Mouse (Mus musculus): ENCODE results near the gene 1500009L16Rik.

The 1500009L16Rik gene

DNA sequence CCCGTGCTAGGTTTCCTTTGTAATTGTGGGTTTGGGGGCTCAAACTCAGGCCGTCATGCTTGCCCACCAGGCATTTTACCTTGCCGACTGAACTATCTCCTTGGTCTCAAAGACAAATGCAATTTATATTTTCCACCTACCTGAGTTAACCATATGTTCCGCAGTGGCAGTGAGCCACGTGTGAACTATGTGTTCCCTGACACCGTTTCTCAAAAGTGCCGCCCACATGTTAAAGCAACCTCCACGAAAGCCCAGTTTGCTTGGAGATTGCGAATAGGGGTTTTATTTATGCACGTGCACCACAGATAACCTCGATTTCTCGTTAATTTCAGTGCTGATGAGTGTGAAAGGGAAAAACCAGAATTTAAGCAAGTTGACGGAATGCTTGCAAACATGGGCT, 36.1 kb downstream of the 1500009L16Rik start:
- no peak for DNase-seq (ENCODE audit: extremely low spot score, low spot score)

- no peak for DNase-seq (ENCODE audit: extremely low spot score, low spot score)
These were observed 37.9 kb downstream of the 1500009L16Rik start for GRCm38 (mm10) chr10:83760535-83760934.

DNA sequence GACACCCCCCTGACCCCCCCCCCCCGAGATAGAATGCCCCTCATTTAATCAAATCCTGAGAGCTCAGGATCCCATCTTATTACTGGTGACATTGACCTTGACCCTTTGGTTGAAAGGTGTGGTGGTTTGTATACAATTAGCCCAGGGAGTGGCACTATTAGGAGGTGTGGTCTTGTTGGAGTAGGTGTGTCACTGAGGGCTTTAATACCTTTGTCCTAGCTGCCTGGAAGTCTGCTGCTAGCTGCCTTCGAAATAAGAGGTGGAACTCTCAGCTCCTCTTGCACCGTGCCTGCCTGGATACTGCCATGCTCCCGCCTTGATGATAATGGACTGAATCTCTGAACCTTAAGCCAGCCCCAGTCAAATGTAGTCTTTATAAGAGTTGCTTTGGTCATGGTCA, 41.2 kb downstream of the 1500009L16Rik start:
- DNase-seq (ENCODE audit: extremely low spot score, low spot score), result no peak

DNA sequence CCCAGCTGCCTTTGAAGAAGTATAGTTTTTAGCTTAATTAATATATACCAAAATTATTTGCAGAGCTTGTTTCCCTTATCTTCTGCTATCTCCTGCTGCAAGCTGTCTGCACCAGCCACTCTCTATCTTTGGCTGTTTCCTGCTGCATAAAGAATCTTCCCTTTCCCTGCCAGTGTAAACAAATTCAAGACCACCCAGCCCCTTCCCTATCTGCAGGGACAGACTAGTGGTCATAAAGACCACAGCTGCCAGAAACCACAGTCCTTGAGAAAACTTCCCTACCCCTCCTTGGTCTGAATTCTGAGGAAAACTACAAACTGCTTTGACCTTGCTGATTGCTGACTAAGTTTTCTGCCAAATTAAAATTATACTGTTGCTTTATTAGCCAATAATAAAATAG, 44.2 kb downstream of the 1500009L16Rik start:
- DNase-seq (ENCODE audit: extremely low spot score, low spot score), result no peak

- DNase-seq (ENCODE audit: extremely low spot score, low spot score), result peak; percentile 57
These were observed 53.7 kb downstream of the 1500009L16Rik start for GRCm38 (mm10) chr10:83776272-83776878.

- DNase-seq (ENCODE audit: extremely low spot score, low spot score), result no peak
These were observed 54.6 kb downstream of the 1500009L16Rik start for GRCm38 (mm10) chr10:83777253-83777652.

DNA sequence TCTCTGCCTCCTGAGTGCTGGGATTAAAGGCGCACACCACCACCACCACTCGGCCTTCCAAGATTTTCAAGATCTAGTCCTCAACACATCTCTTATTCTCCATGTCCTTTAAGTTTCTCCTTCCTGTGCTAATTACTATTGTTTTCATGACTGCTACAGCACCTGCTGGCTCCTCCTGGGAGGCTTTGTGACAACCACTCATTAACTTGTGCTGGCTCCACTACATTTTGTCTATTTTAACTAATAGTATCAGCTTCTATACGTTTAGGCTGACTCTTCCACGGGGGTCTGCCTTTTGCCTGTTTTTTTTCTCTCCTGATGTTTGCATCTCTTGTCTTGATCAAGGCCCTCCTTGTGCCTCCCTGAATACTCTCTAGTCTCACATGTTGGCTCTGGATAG, 59.2 kb downstream of the 1500009L16Rik start:
- no peak for DNase-seq (ENCODE audit: extremely low spot score, low spot score)

GRCm38 (mm10) chr10:83782371-83783120, 59.9 kb downstream of the 1500009L16Rik start:
- no peak for DNase-seq (ENCODE audit: extremely low spot score, low spot score)

GRCm38 (mm10) chr10:83785003-83785402, 62.3 kb downstream of the 1500009L16Rik start:
- DNase-seq (ENCODE audit: extremely low spot score, low spot score), result peak; percentile 40

DNA sequence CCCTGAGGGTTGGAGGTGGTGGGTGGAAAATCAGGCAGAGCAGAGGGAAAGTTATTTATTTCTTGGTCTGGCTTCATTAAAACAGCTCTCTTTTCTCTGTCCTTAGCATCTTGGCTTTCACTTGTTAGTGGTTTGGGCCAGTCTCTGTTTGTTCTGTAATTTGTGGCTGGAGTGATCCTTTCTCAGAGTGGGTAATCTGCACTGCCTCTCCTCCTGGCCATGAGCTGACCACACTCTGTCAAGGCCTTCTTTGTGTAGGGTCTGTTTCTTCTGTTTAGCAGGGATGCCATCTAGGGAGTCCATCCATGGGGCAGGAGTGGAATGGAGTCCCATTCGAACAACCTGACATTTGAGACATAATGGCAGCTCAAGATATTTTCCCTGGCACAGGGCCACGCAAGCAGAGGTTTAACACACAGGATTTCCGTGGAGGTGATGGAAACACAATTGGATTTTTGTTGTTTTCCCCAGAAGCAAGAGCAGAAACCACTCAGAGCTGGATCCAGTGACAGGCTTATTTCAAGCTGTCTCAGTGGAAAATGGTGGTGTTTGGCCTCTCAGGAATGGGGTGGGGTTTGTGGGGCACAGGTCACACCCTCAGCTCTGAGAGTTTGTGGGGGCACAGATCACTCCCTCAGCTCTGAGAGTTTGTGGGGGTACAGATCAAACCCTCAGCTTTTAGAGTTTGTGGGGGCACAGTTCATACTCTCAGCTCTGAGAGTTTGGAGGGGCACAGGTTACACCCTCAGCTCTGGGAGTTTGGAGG, 63.1 kb downstream of the 1500009L16Rik start:
- no peak for DNase-seq (ENCODE audit: extremely low spot score, low spot score)

DNA sequence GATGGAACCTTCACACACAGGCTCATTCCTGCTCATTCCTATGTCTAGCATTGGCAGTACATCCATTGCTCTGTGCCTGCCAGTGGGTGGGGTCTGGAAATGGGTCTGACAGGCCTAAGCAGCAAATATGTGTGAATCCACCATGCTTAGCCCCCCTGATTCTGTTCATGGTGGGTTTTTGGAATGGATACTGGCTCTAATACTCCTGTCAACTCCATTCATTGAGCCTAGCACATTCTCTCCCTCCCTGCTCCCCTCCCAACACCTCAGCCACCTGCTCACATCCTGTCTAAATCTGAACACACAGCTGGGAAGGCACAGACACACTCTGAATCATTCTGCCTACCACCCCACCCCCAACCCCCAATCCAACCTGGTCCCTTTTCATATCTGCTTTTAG, 72.4 kb downstream of the 1500009L16Rik start:
- no peak for DNase-seq (ENCODE audit: extremely low spot score, low spot score)

DNA sequence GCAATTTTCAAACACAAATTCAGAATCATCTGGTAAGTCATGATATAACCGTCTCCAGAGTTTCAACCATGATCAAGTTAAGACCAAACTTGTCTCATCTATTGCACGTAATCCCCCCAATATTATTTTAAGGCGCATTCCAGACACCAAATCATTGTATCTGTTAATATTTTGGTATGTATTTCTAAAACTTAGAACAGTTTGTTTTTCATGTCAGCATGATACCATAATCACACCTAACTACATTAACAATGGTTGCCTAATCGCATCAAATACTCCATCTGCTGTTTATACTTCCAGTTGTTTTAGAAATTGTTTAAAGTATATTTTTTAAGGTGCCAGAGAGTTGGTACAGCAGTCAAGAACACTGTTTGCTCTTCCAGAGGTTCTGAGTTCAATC, 72.8 kb downstream of the 1500009L16Rik start:
- no peak for DNase-seq (ENCODE audit: extremely low spot score, low spot score)

DNA sequence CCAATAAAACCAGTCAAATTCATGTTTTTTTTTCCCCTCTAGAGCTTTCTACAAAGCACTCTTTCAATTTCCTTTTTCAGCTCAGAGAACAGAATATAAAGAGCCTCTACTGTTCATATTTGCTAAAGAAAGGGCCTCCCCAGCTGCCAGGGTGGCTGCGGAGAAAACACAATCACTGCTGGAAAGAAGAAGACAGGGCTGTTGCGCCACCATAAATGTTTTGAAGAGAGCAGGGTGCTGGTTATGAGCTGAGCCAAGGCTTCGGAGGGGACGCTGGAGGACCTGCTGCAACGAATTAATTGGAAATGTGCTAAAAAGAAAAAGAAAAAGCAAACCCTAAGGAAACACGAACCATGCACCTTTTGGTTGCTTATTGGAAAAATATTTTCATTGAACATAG, 81.4 kb downstream of the 1500009L16Rik start:
- no peak for DNase-seq (ENCODE audit: extremely low spot score, low spot score)

- DNase-seq (ENCODE audit: extremely low spot score, low spot score), result peak; percentile 58
These were observed 82.6 kb downstream of the 1500009L16Rik start for GRCm38 (mm10) chr10:83805201-83805718.

DNA sequence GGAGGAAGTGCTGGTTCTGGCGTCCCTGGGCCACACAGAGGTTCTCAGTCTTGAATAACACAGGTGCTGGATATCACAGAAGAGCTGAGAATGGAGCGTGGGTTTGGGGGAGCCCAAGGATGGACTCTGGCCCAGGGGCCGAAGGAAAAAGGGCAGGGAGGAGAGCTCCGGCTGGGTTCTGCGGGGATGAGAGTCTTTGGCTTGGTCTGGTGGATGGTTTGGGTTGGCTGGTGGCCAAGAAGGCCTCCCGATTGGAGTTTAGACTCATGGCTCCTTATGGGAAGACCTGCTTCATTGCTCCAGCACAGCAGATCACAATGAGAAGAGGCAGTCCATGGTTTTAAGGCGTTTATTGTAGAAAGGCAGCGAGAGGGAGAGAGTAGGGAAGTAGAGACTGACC, 84.6 kb downstream of the 1500009L16Rik start:
- no peak for DNase-seq (ENCODE audit: extremely low spot score, low spot score)

All from neural tube, embryonic 10.5 days (tissue).